ENCODE assay signal across 21 mouse cellular contexts in the genomic region with DNA sequence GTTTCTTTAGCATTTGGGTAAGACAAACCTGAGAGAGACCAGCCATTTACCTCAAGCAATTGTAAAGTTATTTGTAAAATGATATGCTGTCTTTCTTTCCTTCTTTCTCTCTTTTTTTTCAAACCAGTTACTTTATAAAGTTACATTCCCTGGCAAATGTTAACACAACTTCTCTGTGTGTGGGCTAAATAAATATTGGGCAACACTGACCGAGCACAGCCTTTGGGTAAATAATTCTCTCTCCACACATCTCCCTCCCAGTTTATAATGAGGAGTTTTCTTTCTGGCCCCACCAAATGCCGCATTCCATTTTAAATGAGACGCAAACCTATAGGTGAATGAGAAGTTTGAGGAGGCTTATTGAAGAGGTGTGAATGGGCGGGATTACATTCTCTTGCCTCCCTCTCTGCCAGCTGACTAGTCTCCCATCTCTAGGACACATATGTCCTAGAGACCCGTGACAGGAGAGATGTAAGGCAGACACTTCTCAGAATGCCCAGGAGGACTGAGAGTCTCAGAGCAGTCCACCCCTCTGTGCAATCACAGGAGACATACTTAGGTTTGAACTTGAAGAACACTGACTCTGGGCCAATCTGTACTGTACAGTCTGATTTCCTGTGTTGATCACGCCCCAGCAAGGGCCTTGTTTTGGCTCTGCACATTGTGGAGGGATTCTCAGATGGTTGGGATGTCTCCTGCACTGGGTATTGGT.
DNase-seq lines count a peak whose midpoint lies in the region; ATAC-seq and TF ChIP-seq lines count a peak whose summit lies in the region.
"Had no signal": no experiment of that assay in that cellular context is flagged by ENCODE, and none has a peak within 500 bp of the region (broad histone marks: within the 10 kb centered on the region; RNA-seq: fewer than 3 reads in every experiment).

No protein-coding gene starts in this region.

- H3K4me1 ChIP-seq in lung, embryonic 15.5 days: peaks cover 24% of the 10 kb centered on the region
- H3K4me1 ChIP-seq in embryonic fibroblast, embryonic 13.5 days (ENCODE audit: control insufficient read depth, insufficient read depth, low read length): no peaks in the 10 kb centered on the region; the same call in 1 of the 2 replicates
- H3K4me1 ChIP-seq in liver, embryonic 13.5 days (replicated peaks): peaks cover 5% of the 10 kb centered on the region
- no peaks in the 10 kb centered on the region for H3K4me1 ChIP-seq in forebrain, embryonic 16.5 days (replicated peaks; ENCODE audit: control insufficient read depth, insufficient read depth, low read length)
- H3K4me1 ChIP-seq: forebrain, embryonic 12.5 days; midbrain, embryonic 13.5 days had no signal

- peak overlapping the region; percentile 83 for H3K27ac ChIP-seq in lung, embryonic 15.5 days
- peak overlapping the region; percentile 7; the same call in 1 of the 2 replicates for H3K27ac ChIP-seq in embryonic fibroblast, embryonic 13.5 days (ENCODE audit: insufficient read depth, low read length)
- H3K27ac ChIP-seq in liver, embryonic 13.5 days: peak overlapping the region; percentile 50
- H3K27ac ChIP-seq in forebrain, embryonic 16.5 days (ENCODE audit: low read length): no peak overlapping the region
- H3K27ac ChIP-seq: forebrain, embryonic 12.5 days; hindbrain, postnatal 0 days; left cerebral cortex, adult 2 months; midbrain, embryonic 13.5 days; neural tube, embryonic 13.5 days had no signal

- H3K4me2 ChIP-seq in lung, embryonic 15.5 days: no peak overlapping the region
- H3K4me2 ChIP-seq in liver, embryonic 13.5 days: no peak overlapping the region
- H3K4me2 ChIP-seq in forebrain, embryonic 16.5 days (ENCODE audit: low read length): no peak overlapping the region
- H3K4me2 ChIP-seq: forebrain, embryonic 12.5 days; midbrain, embryonic 13.5 days; neural tube, embryonic 13.5 days had no signal

- H3K9me3 ChIP-seq in lung, embryonic 15.5 days: no peaks in the 10 kb centered on the region
- H3K9me3 ChIP-seq in liver, embryonic 13.5 days (replicated peaks): no peaks in the 10 kb centered on the region
- no peaks in the 10 kb centered on the region for H3K9me3 ChIP-seq in forebrain, embryonic 16.5 days (ENCODE audit: control insufficient read depth, low read length)
- H3K9me3 ChIP-seq: forebrain, embryonic 12.5 days; midbrain, embryonic 13.5 days; neural tube, embryonic 13.5 days had no signal

- peak; percentile 77 for ATAC-seq in lung, embryonic 15.5 days (ENCODE audit: borderline replicate concordance, extremely low read depth, low FRiP score, low TSS enrichment)
- peak; percentile 60; the same call in 1 of the 2 replicates for ATAC-seq in liver, embryonic 13.5 days (ENCODE audit: low read depth)
- no peak for ATAC-seq in forebrain, embryonic 16.5 days
- ATAC-seq: activated CD4-positive, CD25-positive, alpha-beta regulatory T cell, adult 4 months; hindbrain, postnatal 0 days; midbrain, embryonic 13.5 days had no signal

- no peaks in the 10 kb centered on the region for H3K27me3 ChIP-seq in lung, embryonic 15.5 days
- H3K27me3 ChIP-seq in liver, embryonic 13.5 days: no peaks in the 10 kb centered on the region
- H3K27me3 ChIP-seq in forebrain, embryonic 16.5 days (replicated peaks; ENCODE audit: control insufficient read depth, insufficient read depth, low read length): no peaks in the 10 kb centered on the region; the same call in 1 of the 2 replicates
- H3K27me3 ChIP-seq: forebrain, embryonic 12.5 days; neural tube, embryonic 13.5 days had no signal

- no peak overlapping the region for H3K4me3 ChIP-seq in lung, embryonic 15.5 days
- no peak overlapping the region for H3K4me3 ChIP-seq in embryonic fibroblast, embryonic 13.5 days (ENCODE audit: insufficient read depth, low read length)
- H3K4me3 ChIP-seq in liver, embryonic 13.5 days (replicated peaks): no peak overlapping the region
- H3K4me3 ChIP-seq in forebrain, embryonic 16.5 days (replicated peaks; ENCODE audit: low read length): no peak overlapping the region
- H3K4me3 ChIP-seq: forebrain, embryonic 12.5 days; left cerebral cortex, adult 2 months; midbrain, embryonic 13.5 days; neural tube, embryonic 13.5 days had no signal

- no peak for TF ChIP-seq POLR2A in embryonic fibroblast, embryonic 13.5 days (IDR thresholded peaks at IDR 0.05; ENCODE audit: low read depth, low read length)

- TF ChIP-seq CTCF in embryonic fibroblast, embryonic 13.5 days (IDR thresholded peaks at IDR 0.05; ENCODE audit: borderline replicate concordance, insufficient read depth, low read length): no peak

- 37% methylated on average over 6 of the region's 6 CpGs for WGBS in lung, embryonic 15.5 days
- 56% methylated on average over 6 of the region's 6 CpGs for WGBS in liver, embryonic 13.5 days (ENCODE audit: insufficient replicate concordance)
- 70% methylated on average over 6 of the region's 6 CpGs for WGBS in forebrain, embryonic 16.5 days

- no peaks in the 10 kb centered on the region for H3K36me3 ChIP-seq in lung, embryonic 15.5 days
- no peaks in the 10 kb centered on the region for H3K36me3 ChIP-seq in liver, embryonic 13.5 days
- no peaks in the 10 kb centered on the region for H3K36me3 ChIP-seq in forebrain, embryonic 16.5 days (ENCODE audit: control insufficient read depth, insufficient read depth)
- H3K36me3 ChIP-seq: forebrain, embryonic 12.5 days; midbrain, embryonic 13.5 days; neural tube, embryonic 13.5 days had no signal

- no peak overlapping the region for H3K9ac ChIP-seq in lung, embryonic 15.5 days
- H3K9ac ChIP-seq in liver, embryonic 13.5 days: no peak overlapping the region
- H3K9ac ChIP-seq in forebrain, embryonic 16.5 days (replicated peaks; ENCODE audit: low read depth, low read length): no peak overlapping the region
- H3K9ac ChIP-seq: forebrain, embryonic 12.5 days; midbrain, embryonic 13.5 days; neural tube, embryonic 13.5 days had no signal

- no peak for DNase-seq in lung, postnatal 4 days
- DNase-seq in liver, embryonic 13.5 days: no peak
- peak; percentile 11 for DNase-seq in lung, postnatal 25 days (ENCODE audit: low spot score)
- no peak for DNase-seq in natural killer cell, adult 2 months (ENCODE audit: low spot score in 2 of 2)
- DNase-seq in layer of hippocampus, adult 9-10 months (ENCODE audit: low spot score): no peak
- DNase-seq: adrenal gland, postnatal 25 days; cerebellum, adult 11-12 months; cerebellum, postnatal 25 days; gastrocnemius, postnatal 14 days; kidney, adult 11 months; kidney, postnatal 25 days; thymus, postnatal 36 days had no signal
